Mouse (Mus musculus): ENCODE measurements around the gene Napepld.

DNA sequence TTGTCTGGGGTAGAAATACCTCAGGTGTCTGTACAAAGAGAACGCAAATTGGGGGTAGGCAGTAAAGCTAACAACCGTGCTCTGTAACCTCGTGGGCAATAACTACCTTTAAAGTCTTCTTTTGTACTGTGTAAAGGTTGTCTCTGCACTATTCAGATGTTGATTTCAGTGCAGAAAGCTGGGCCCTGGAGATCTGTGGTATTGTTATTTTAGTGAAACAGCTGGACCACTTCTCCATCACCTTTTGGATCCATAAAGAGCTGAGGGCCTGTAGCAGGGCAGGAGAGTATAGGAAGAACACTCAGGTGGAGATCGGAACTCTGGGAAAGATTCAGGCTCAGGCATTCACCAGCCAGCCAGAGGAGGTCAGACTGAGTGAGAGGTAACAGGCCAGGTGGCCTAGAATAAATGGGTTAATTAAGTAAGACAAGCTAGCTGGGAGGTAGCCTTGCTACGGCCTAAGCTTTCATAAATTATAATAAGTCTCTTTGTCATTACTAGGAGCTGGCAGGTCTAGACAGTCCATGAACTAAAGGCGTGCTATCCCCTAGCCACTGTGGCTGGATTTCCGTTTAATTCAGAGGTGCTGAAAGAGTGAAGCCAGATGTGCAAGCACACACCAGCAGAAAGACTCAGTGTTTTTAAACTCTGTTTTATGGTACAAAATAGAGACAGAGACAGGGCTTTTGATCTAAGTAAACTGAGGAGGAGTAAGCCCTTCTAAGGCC lies 49.1 kb downstream of the Napepld start:
- TF ChIP-seq POLR2A (IDR thresholded peaks at IDR 0.05; ENCODE audit: extremely low read depth, insufficient read depth, low read length), result no peak
- TF ChIP-seq CTCF (IDR thresholded peaks at IDR 0.05; ENCODE audit: extremely low read depth, insufficient read depth, low read length), result no peak
